Mouse (Mus musculus): ENCODE measurements around the gene 3110082J24Rik. TPM values are rescaled to one million over a fixed set of nuclear protein-coding genes. Genes with fewer than 3 reads are reported as not detected.

3110082J24Rik gene
- total and polyA plus RNA-seq, 3 experiments = not detected

DNA sequence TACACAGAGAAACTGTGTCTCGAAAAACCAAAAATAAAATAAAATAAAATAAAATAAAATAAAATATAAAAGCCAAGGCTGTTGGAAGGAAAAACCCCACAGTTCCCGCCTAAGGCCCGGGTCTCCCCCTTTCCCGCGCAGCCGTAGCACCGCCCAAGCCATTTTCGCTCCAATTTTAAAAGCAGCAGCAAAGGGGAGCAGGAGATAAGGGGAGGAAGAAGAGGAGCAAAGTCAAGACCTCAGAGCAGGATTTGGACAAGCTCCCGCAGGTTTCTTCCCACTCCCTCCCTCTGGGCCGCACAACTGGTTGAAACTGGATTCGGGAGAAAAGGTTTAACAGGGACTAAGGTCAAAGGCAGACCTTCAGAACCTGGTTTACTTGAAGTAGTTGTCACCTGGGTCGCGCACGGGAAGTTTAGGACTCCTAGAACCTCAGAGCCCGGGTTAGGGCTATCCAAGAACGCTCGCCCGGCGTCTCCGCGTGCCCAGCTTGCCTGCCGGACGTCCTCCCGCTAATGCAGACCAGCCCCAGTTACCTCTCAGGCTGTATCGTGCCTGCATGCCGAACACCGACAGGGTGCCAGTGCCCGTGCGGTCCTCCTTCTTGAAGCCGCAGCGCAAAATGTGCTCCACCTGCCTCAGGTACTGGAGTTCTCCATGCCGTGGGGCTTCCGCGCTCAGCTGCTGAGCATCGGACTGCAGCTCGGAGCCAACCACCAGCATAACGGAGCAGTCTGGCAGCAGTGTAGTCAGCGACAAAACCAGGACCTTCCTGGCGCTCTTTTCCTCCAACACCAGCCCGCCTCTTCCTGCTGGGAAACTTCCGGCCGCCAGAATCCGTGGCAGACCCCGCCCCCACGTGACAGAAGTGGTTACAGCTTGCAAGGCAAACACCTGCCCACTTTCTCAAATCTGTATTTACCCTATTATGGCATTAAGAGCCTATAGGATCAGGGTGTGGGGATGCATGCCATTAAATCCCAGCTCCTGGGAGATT, 32.8 kb downstream of the 3110082J24Rik start, which contains the start of gene Tyms (continued):
- TF ChIP-seq HCFC1 (IDR thresholded peaks at IDR 0.05; ENCODE audit: low read depth, low read length) (peak; percentile 80), ZC3H11A (IDR thresholded peaks at IDR 0.05; ENCODE audit: low read depth, low read length) (no peak), SMC3 (IDR thresholded peaks at IDR 0.05; ENCODE audit: low read depth, low read length) (no peak), USF2 (IDR thresholded peaks at IDR 0.05; ENCODE audit: borderline replicate concordance in 1 of 2, insufficient read depth in 1 of 2, low read depth in 1 of 2, low read length in 2 of 2) (peak in 1 of 2 experiments; percentile 74; a peak in 3 of 4 replicates), SIN3A (IDR thresholded peaks at IDR 0.05; ENCODE audit: low read length) (peak; percentile 84), MXI1 (IDR thresholded peaks at IDR 0.05; ENCODE audit: low read depth, low read length) (peak; percentile 90), EP300 (IDR thresholded peaks at IDR 0.05; ENCODE audit: low read depth in 1 of 2, low read length in 2 of 2) (peak in 1 of 2 experiments; percentile 2; a peak in 1 of 4 replicates), GABPA (IDR thresholded peaks at IDR 0.05; ENCODE audit: low read depth, low read length) (no peak), E2F4 (IDR thresholded peaks at IDR 0.05; ENCODE audit: borderline replicate concordance, low read depth, low read length) (peak; percentile 99), RCOR1 (IDR thresholded peaks at IDR 0.05; ENCODE audit: low read depth, low read length) (no peak), RAD21 (IDR thresholded peaks at IDR 0.05; ENCODE audit: low read depth, low read length) (no peak), ETS1 (IDR thresholded peaks at IDR 0.05; ENCODE audit: low read depth, low read length) (no peak; the same call in 1 of the 2 replicates)

DNA sequence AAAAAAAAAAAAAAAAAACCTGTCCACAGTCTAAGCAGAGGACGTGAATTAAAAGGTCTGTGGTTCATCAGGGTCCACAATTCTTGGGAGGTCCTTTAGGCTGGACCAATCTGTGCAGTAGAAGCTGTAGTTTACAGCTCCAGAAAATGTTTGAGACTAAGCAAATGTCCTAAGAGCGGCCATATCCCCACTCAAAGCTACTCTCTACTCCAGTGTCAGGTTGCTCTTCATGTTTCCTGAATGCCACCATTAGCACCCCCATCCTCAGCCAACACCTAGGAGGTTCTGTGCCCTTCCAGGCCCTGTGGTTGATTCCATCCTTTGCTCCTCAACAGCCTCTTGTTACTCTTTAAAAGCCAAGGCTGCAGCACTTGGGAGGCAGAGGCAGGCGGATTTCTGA, 33.5 kb downstream of the 3110082J24Rik start:
- H3K27me3 ChIP-seq (ENCODE audit: control insufficient read depth in 1 of 2, insufficient read depth in 2 of 2, low read length in 2 of 2) = no peaks in the 10 kb centered on the region
- H3K36me3 ChIP-seq (ENCODE audit: control insufficient read depth in 1 of 2, insufficient read depth in 2 of 2, low read length in 2 of 2) = peaks cover 4 to 24% of the 10 kb centered on the region in 2 experiments
- no peaks in the 10 kb centered on the region for H3K9me3 ChIP-seq (replicated peaks; ENCODE audit: insufficient read depth, low read length)
- H3K4me1 ChIP-seq (ENCODE audit: control insufficient read depth in 1 of 2, insufficient read depth in 2 of 2, low read length in 2 of 2) = peaks cover 0 to 14% of the 10 kb centered on the region in 2 experiments; a peak in 3 of 4 replicates
- TF ChIP-seq ZMIZ1 (IDR thresholded peaks at IDR 0.05; ENCODE audit: low read depth, low read length) (no peak), USF1 (IDR thresholded peaks at IDR 0.05; ENCODE audit: low read depth, low read length) (no peak), RAD21 (IDR thresholded peaks at IDR 0.05; ENCODE audit: low read depth, low read length) (no peak), POLR2AphosphoS5 (IDR thresholded peaks at IDR 0.05; ENCODE audit: borderline replicate concordance, low read depth, low read length) (no peak), MEF2A (IDR thresholded peaks at IDR 0.05; ENCODE audit: extremely low read depth, insufficient replicate concordance, low read depth, low read length, poor library complexity, severe bottlenecking) (no peak), UBTF (IDR thresholded peaks at IDR 0.05; ENCODE audit: borderline replicate concordance, insufficient read depth, low read depth, low read length) (no peak), MYB (IDR thresholded peaks at IDR 0.05; ENCODE audit: low read depth, low read length) (no peak), CHD2 (IDR thresholded peaks at IDR 0.05; ENCODE audit: low read length) (no peak), RCOR1 (IDR thresholded peaks at IDR 0.05; ENCODE audit: low read depth, low read length) (no peak), BHLHE40 (IDR thresholded peaks at IDR 0.05; ENCODE audit: borderline replicate concordance, low read depth, low read length) (no peak), HCFC1 (IDR thresholded peaks at IDR 0.05; ENCODE audit: low read depth, low read length) (no peak)
- H3K4me3 ChIP-seq (ENCODE audit: control insufficient read depth in 1 of 2, insufficient read depth in 1 of 2, low read depth in 2 of 2, low read length in 2 of 2) = peak overlapping the region; percentile 61 to 79
- peak; percentile 50 for DNase-seq (ENCODE audit: low read depth, low spot score)
- peak overlapping the region; percentile 44 for H3K27ac ChIP-seq (ENCODE audit: control insufficient read depth, low read depth, low read length)
- H3K79me2 ChIP-seq (ENCODE audit: control insufficient read depth, insufficient read depth, low read length, poor library complexity) = peaks cover 21% of the 10 kb centered on the region
- H3K9ac ChIP-seq (ENCODE audit: control insufficient read depth, low read depth, low read length, poor library complexity, severe bottlenecking) = peak overlapping the region; percentile 75
